Mouse (Mus musculus): Measurements from ENCODE around the gene Tap1.
"Not testable (repeated sequence)": the region's sequence is repeated elsewhere in the genome, so short reads cannot be mapped to it uniquely, and the experiment has no call there.

- not testable (repeated sequence) for TF ChIP-seq CTCF (IDR thresholded peaks at IDR 0.05; ENCODE audit: borderline replicate concordance, extremely low read depth, insufficient read depth, insufficient read length); POLR2A (IDR thresholded peaks at IDR 0.05; ENCODE audit: borderline replicate concordance, extremely low read depth, insufficient read depth, insufficient read length, poor library complexity, severe bottlenecking)
Measured at GRCm38 (mm10) chr17:34144221-34144620, 43.1 kb upstream of the Tap1 start.

All from brain, embryonic 14.5 days (tissue).